Mouse (Mus musculus): ENCODE data around the gene Gucd1. TPM values are rescaled to one million over a fixed set of nuclear protein-coding genes. Genes with fewer than 3 reads are reported as not detected.

Gene Gucd1
- polyA plus RNA-seq, 1 experiment from 2014 or later = 26.8 TPM

- 41% methylated on average over 8 of the region's 8 CpGs for WGBS
- H3K27me3 ChIP-seq (replicated peaks) = no peaks in the 10 kb centered on the region
- H3K4me3 ChIP-seq = no peak overlapping the region
- no peak for ATAC-seq (ENCODE audit: insufficient number of reproducible peaks, low FRiP score)
- no peaks in the 10 kb centered on the region for H3K36me3 ChIP-seq
- H3K27ac ChIP-seq (ENCODE audit: poor library complexity, severe bottlenecking) = no peak overlapping the region
- H3K9ac ChIP-seq = no peak overlapping the region
- H3K4me1 ChIP-seq (replicated peaks) = peaks cover 66% of the 10 kb centered on the region
- no peak overlapping the region for H3K4me2 ChIP-seq
- no peaks in the 10 kb centered on the region for H3K9me3 ChIP-seq (replicated peaks)
These were observed 72.7 kb downstream of the Gucd1 start for GRCm38 (mm10) chr10:75445030-75445429.

- no peak for ATAC-seq (ENCODE audit: insufficient number of reproducible peaks, low FRiP score)
These were observed 73.5 kb downstream of the Gucd1 start for GRCm38 (mm10) chr10:75444111-75444826.

GRCm38 (mm10) chr10:75443017-75443416 lies 74.8 kb downstream of the Gucd1 start:
- H3K4me1 ChIP-seq (replicated peaks) = peaks cover 59% of the 10 kb centered on the region

More at GRCm38 (mm10) chr10:75444111-75444826, 73.5 kb downstream of the Gucd1 start:
- H3K9ac ChIP-seq = no peak overlapping the region
- peaks cover 65% of the 10 kb centered on the region for H3K4me1 ChIP-seq (replicated peaks)
- H3K27ac ChIP-seq (ENCODE audit: poor library complexity, severe bottlenecking) = no peak overlapping the region
- WGBS = 68% methylated on average over 19 of the region's 19 CpGs
- H3K27me3 ChIP-seq (replicated peaks) = no peaks in the 10 kb centered on the region
- no peak overlapping the region for H3K4me2 ChIP-seq
- no peaks in the 10 kb centered on the region for H3K36me3 ChIP-seq
- H3K9me3 ChIP-seq (replicated peaks) = no peaks in the 10 kb centered on the region
- H3K4me3 ChIP-seq = no peak overlapping the region

GRCm38 (mm10) chr10:75441800-75442199 lies 76.0 kb downstream of the Gucd1 start:
- Histone ChIP-seq H3K4me3 (no peak overlapping the region), H3K4me1 (replicated peaks) (peaks cover 51% of the 10 kb centered on the region), H3K36me3 (no peaks in the 10 kb centered on the region), H3K27me3 (replicated peaks) (no peaks in the 10 kb centered on the region), H3K27ac (ENCODE audit: poor library complexity, severe bottlenecking) (0 out of 2 replicates have a peak overlapping the region, but pooled peaks have one; percentile 15), H3K9me3 (replicated peaks) (no peaks in the 10 kb centered on the region), H3K4me2 (no peak overlapping the region), H3K9ac (no peak overlapping the region)
- WGBS = 47% methylated on average over 4 of the region's 4 CpGs
- ATAC-seq (ENCODE audit: insufficient number of reproducible peaks, low FRiP score) = 0 out of 2 replicates have a peak, but pooled peaks have one; percentile 2

More at GRCm38 (mm10) chr10:75443017-75443416, 74.8 kb downstream of the Gucd1 start:
- no peaks in the 10 kb centered on the region for H3K9me3 ChIP-seq (replicated peaks)
- no peak for ATAC-seq (ENCODE audit: insufficient number of reproducible peaks, low FRiP score)
- no peak overlapping the region for H3K27ac ChIP-seq (ENCODE audit: poor library complexity, severe bottlenecking)
- 85% methylated on average over 4 of the region's 4 CpGs for WGBS
- H3K4me3 ChIP-seq = no peak overlapping the region
- no peak overlapping the region for H3K9ac ChIP-seq
- H3K27me3 ChIP-seq (replicated peaks) = no peaks in the 10 kb centered on the region
- H3K36me3 ChIP-seq = no peaks in the 10 kb centered on the region
- no peak overlapping the region for H3K4me2 ChIP-seq

GRCm38 (mm10) chr10:75440756-75441155 lies 77.0 kb downstream of the Gucd1 start:
- H3K4me2 ChIP-seq = no peak overlapping the region
- H3K4me1 ChIP-seq (replicated peaks) = peaks cover 46% of the 10 kb centered on the region
- no peak overlapping the region for H3K4me3 ChIP-seq
- H3K9me3 ChIP-seq (replicated peaks) = no peaks in the 10 kb centered on the region
- H3K27me3 ChIP-seq (replicated peaks) = no peaks in the 10 kb centered on the region
- no peak for ATAC-seq (ENCODE audit: insufficient number of reproducible peaks, low FRiP score)
- H3K27ac ChIP-seq (ENCODE audit: poor library complexity, severe bottlenecking) = no peak overlapping the region
- 86% methylated on average over 3 of the region's 3 CpGs for WGBS
- H3K9ac ChIP-seq = no peak overlapping the region
- no peaks in the 10 kb centered on the region for H3K36me3 ChIP-seq

- H3K4me1 ChIP-seq (replicated peaks) = peaks cover 33% of the 10 kb centered on the region
- H3K27ac ChIP-seq (ENCODE audit: poor library complexity, severe bottlenecking) = no peak overlapping the region
- ATAC-seq (ENCODE audit: insufficient number of reproducible peaks, low FRiP score) = no peak
- no peaks in the 10 kb centered on the region for H3K27me3 ChIP-seq (replicated peaks)
- 43% methylated on average over 7 of the region's 7 CpGs for WGBS
- no peak overlapping the region for H3K9ac ChIP-seq
- no peaks in the 10 kb centered on the region for H3K36me3 ChIP-seq
- H3K9me3 ChIP-seq (replicated peaks) = no peaks in the 10 kb centered on the region
- no peak overlapping the region for H3K4me3 ChIP-seq
- no peak overlapping the region for H3K4me2 ChIP-seq
These were observed 78.5 kb downstream of the Gucd1 start for GRCm38 (mm10) chr10:75439211-75439811.

GRCm38 (mm10) chr10:75438132-75438810 lies 79.5 kb downstream of the Gucd1 start:
- H3K4me2 ChIP-seq = no peak overlapping the region

GRCm38 (mm10) chr10:75437284-75437683 lies 80.5 kb downstream of the Gucd1 start:
- Histone ChIP-seq H3K4me1 (replicated peaks) (peaks cover 21% of the 10 kb centered on the region), H3K36me3 (no peaks in the 10 kb centered on the region), H3K9ac (no peak overlapping the region), H3K4me3 (no peak overlapping the region), H3K27me3 (replicated peaks) (no peaks in the 10 kb centered on the region), H3K9me3 (replicated peaks) (no peaks in the 10 kb centered on the region), H3K4me2 (no peak overlapping the region), H3K27ac (ENCODE audit: poor library complexity, severe bottlenecking) (no peak overlapping the region)
- ATAC-seq (ENCODE audit: insufficient number of reproducible peaks, low FRiP score) = no peak
- 91% methylated on average over 1 of the region's 1 CpGs for WGBS

More at GRCm38 (mm10) chr10:75438132-75438810, 79.5 kb downstream of the Gucd1 start:
- Histone ChIP-seq H3K9ac (no peak overlapping the region), H3K4me3 (no peak overlapping the region), H3K9me3 (replicated peaks) (no peaks in the 10 kb centered on the region), H3K27me3 (replicated peaks) (no peaks in the 10 kb centered on the region), H3K27ac (ENCODE audit: poor library complexity, severe bottlenecking) (peak overlapping the region; percentile 68), H3K36me3 (no peaks in the 10 kb centered on the region), H3K4me1 (replicated peaks) (peaks cover 26% of the 10 kb centered on the region)
- ATAC-seq (ENCODE audit: insufficient number of reproducible peaks, low FRiP score) = peak; percentile 46; the same call in 1 of the 2 replicates
- WGBS = 61% methylated on average over 13 of the region's 13 CpGs

GRCm38 (mm10) chr10:75436604-75437217 lies 81.1 kb downstream of the Gucd1 start:
- Histone ChIP-seq H3K27ac (ENCODE audit: poor library complexity, severe bottlenecking) (no peak overlapping the region), H3K27me3 (replicated peaks) (no peaks in the 10 kb centered on the region), H3K36me3 (no peaks in the 10 kb centered on the region), H3K9me3 (replicated peaks) (peaks cover 2% of the 10 kb centered on the region), H3K4me3 (no peak overlapping the region), H3K9ac (no peak overlapping the region), H3K4me1 (replicated peaks) (peaks cover 16% of the 10 kb centered on the region), H3K4me2 (no peak overlapping the region)
- 11% methylated on average over 3 of the region's 3 CpGs for WGBS
- ATAC-seq (ENCODE audit: insufficient number of reproducible peaks, low FRiP score) = no peak

GRCm38 (mm10) chr10:75430633-75431032 lies 87.1 kb downstream of the Gucd1 start:
- Histone ChIP-seq H3K4me2 (no peak overlapping the region), H3K9me3 (replicated peaks) (peaks cover 8% of the 10 kb centered on the region), H3K36me3 (no peaks in the 10 kb centered on the region), H3K27me3 (replicated peaks) (no peaks in the 10 kb centered on the region), H3K27ac (ENCODE audit: poor library complexity, severe bottlenecking) (no peak overlapping the region), H3K4me3 (no peak overlapping the region), H3K4me1 (replicated peaks) (no peaks in the 10 kb centered on the region), H3K9ac (no peak overlapping the region)
- ATAC-seq (ENCODE audit: insufficient number of reproducible peaks, low FRiP score) = no peak
- WGBS = 87% methylated on average over 6 of the region's 6 CpGs

- no peaks in the 10 kb centered on the region for H3K36me3 ChIP-seq
These were observed 87.6 kb downstream of the Gucd1 start for GRCm38 (mm10) chr10:75430147-75430537.

More at GRCm38 (mm10) chr10:75430147-75430537, 87.6 kb downstream of the Gucd1 start:
- Histone ChIP-seq H3K9me3 (replicated peaks) (peaks cover 8% of the 10 kb centered on the region), H3K4me2 (no peak overlapping the region), H3K9ac (no peak overlapping the region), H3K4me3 (no peak overlapping the region), H3K27ac (ENCODE audit: poor library complexity, severe bottlenecking) (no peak overlapping the region), H3K27me3 (replicated peaks) (no peaks in the 10 kb centered on the region), H3K4me1 (replicated peaks) (no peaks in the 10 kb centered on the region)
- WGBS = 84% methylated on average over 5 of the region's 5 CpGs
- no peak for ATAC-seq (ENCODE audit: insufficient number of reproducible peaks, low FRiP score)

All from heart, embryonic 12.5 days (tissue).